Mouse (Mus musculus): ENCODE measurements around the gene Abca5. TPM values are rescaled to one million over a fixed set of nuclear protein-coding genes. Genes with fewer than 3 reads are reported as not detected.

The Abca5 gene
- 2.9 TPM for polyA plus RNA-seq (2015; fragmentation: Illumina TruSeq; extraction: RNeasy Lipid Tissue Mini Kit (QIAGEN cat#74804); ENCODE audit: insufficient read depth, low replicate concordance)

GRCm38 (mm10) chr11:110337289-110338245 is at the start of gene Abca5:
Gene Abca5, minus strand, starts transcription at chr11:110337716.

GRCm38 (mm10) chr11:110251534-110251933 is 86.0 kb downstream of the Abca5 start, which contains the start of gene Abca6:
Gene Abca6, minus strand, starts transcription at chr11:110251776.

Other genes starting within 250 kb of the Abca5 start
- 18.0 TPM for gene Abca8a, start 241.7 kb downstream of the Abca5 start, polyA plus RNA-seq (2015; fragmentation: Illumina TruSeq; extraction: RNeasy Lipid Tissue Mini Kit (QIAGEN cat#74804); ENCODE audit: insufficient read depth, low replicate concordance)
- gene Abca9, start 169.5 kb downstream of the Abca5 start, polyA plus RNA-seq (2015; fragmentation: Illumina TruSeq; extraction: RNeasy Lipid Tissue Mini Kit (QIAGEN cat#74804); ENCODE audit: insufficient read depth, low replicate concordance): 15.9 TPM
- 1.4 TPM for gene Abca6, start 85.9 kb downstream of the Abca5 start, polyA plus RNA-seq (2015; fragmentation: Illumina TruSeq; extraction: RNeasy Lipid Tissue Mini Kit (QIAGEN cat#74804); ENCODE audit: insufficient read depth, low replicate concordance)
- gene Map2k6, start 61.4 kb upstream of the Abca5 start, polyA plus RNA-seq (2015; fragmentation: Illumina TruSeq; extraction: RNeasy Lipid Tissue Mini Kit (QIAGEN cat#74804); ENCODE audit: insufficient read depth, low replicate concordance): 14.7 TPM